17 mouse cellular contexts compared by ENCODE assay signal in the genomic region with DNA sequence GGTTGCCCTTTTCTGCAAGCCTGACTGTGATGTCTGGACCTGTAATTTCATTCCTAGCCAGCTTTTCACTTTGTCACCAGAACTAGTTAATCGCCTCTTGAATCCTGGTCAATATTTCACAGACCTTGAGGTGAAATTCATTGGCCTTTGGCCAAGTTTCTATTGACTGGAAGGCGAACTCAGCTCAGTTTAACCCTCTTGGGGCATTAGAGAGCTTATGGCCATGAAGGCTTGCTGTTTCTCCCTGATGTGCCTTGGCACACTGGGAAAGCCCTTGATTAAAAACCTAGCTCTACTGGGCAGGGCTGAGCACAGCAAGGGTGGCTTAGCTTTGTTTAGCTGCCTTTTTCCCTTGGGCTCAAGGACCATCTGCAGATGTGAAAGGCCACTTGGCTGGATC.
DNase-seq lines count a peak whose midpoint lies in the region; ATAC-seq and TF ChIP-seq lines count a peak whose summit lies in the region.
"Had no signal": no experiment of that assay in that cellular context is flagged by ENCODE, and none has a peak within 500 bp of the region (broad histone marks: within the 10 kb centered on the region; RNA-seq: fewer than 3 reads in every experiment).

No protein-coding gene starts in this region.

- no peak overlapping the region for H3K4me3 ChIP-seq in heart, adult 2 months
- H3K4me3 ChIP-seq in midbrain, embryonic 13.5 days (replicated peaks) = no peak overlapping the region
- no peak overlapping the region for H3K4me3 ChIP-seq in midbrain, embryonic 16.5 days (ENCODE audit: low read depth, low read length)
- H3K4me3 ChIP-seq in gastrocnemius, adult 2 months = no peak overlapping the region
- H3K4me3 ChIP-seq: embryonic facial prominence, embryonic 13.5 days; midbrain, embryonic 15.5 days had no signal

- 48% methylated on average over 2 of the region's 2 CpGs for WGBS in heart, adult 2 months
- 79% methylated on average over 2 of the region's 2 CpGs for WGBS in midbrain, embryonic 13.5 days
- whole genome bisulfite sequencing in midbrain, embryonic 16.5 days = 75% methylated on average over 2 of the region's 2 CpGs

- no peak for TF ChIP-seq CTCF in heart, adult 2 months (IDR thresholded peaks at IDR 0.05)
- TF ChIP-seq CTCF in gastrocnemius, adult 2 months (IDR thresholded peaks at IDR 0.05) = no peak

- ATAC-seq in midbrain, embryonic 13.5 days = peak; percentile 27; the same call in 1 of the 2 replicates
- ATAC-seq in midbrain, embryonic 16.5 days = no peak
- ATAC-seq: midbrain, embryonic 15.5 days had no signal

- no peak for TF ChIP-seq POLR2A in heart, adult 2 months (IDR thresholded peaks at IDR 0.05; ENCODE audit: insufficient read depth, low read depth, low read length)

- H3K9me3 ChIP-seq in midbrain, embryonic 13.5 days = no peaks in the 10 kb centered on the region
- no peaks in the 10 kb centered on the region for H3K9me3 ChIP-seq in midbrain, embryonic 16.5 days (replicated peaks; ENCODE audit: control insufficient read depth, low read length, poor library complexity, severe bottlenecking)
- H3K9me3 ChIP-seq: embryonic facial prominence, embryonic 13.5 days; midbrain, embryonic 15.5 days had no signal

- H3K9ac ChIP-seq in heart, adult 2 months (ENCODE audit: low read depth, low read length) = no peak overlapping the region
- H3K9ac ChIP-seq in midbrain, embryonic 13.5 days (replicated peaks) = no peak overlapping the region
- no peak overlapping the region for H3K9ac ChIP-seq in midbrain, embryonic 16.5 days (ENCODE audit: low read depth, low read length)
- H3K9ac ChIP-seq: embryonic facial prominence, embryonic 13.5 days; midbrain, embryonic 15.5 days had no signal

- no peaks in the 10 kb centered on the region for H3K4me1 ChIP-seq in heart, adult 2 months (ENCODE audit: control insufficient read depth, insufficient read depth, low read length)
- H3K4me1 ChIP-seq in midbrain, embryonic 13.5 days (replicated peaks) = peaks cover 4% of the 10 kb centered on the region; the same call in 1 of the 2 replicates
- H3K4me1 ChIP-seq in midbrain, embryonic 16.5 days (ENCODE audit: control insufficient read depth, insufficient read depth, low read length) = 0 out of 2 replicates have a peak, but pooled peaks cover 3% of the 10 kb centered on the region
- H3K4me1 ChIP-seq: embryonic facial prominence, embryonic 13.5 days had no signal

- no peaks in the 10 kb centered on the region for H3K79me2 ChIP-seq in heart, adult 2 months (replicated peaks; ENCODE audit: control insufficient read depth, insufficient read depth, low read length)

- DNase-seq in heart, adult 11 months = peak; percentile 49
- no peak for DNase-seq in heart, adult 2 months
- peak; percentile 50 to 70 for DNase-seq in kidney, adult 8-10 months
- DNase-seq in kidney, postnatal 36 days = peak; percentile 33 to 74
- DNase-seq in gastrocnemius, adult 2 months = no peak
- DNase-seq in spleen, postnatal 10 days (ENCODE audit: low spot score in 2 of 2) = no peak
- DNase-seq: adrenal gland, postnatal 10 days; cerebellum, adult 8-10 months; gastrocnemius, postnatal 10 days; left cerebral cortex, postnatal 4 days; lung, adult 2 months; lung, postnatal 4 days; right cerebral cortex, postnatal 25 days had no signal

- no peak overlapping the region for H3K4me2 ChIP-seq in midbrain, embryonic 13.5 days (replicated peaks)
- H3K4me2 ChIP-seq in midbrain, embryonic 16.5 days (ENCODE audit: low read length) = no peak overlapping the region
- H3K4me2 ChIP-seq: embryonic facial prominence, embryonic 13.5 days; midbrain, embryonic 15.5 days had no signal

- no peaks in the 10 kb centered on the region for H3K27me3 ChIP-seq in heart, adult 2 months (ENCODE audit: control insufficient read depth, insufficient read depth, low read length)
- no peaks in the 10 kb centered on the region for H3K27me3 ChIP-seq in midbrain, embryonic 13.5 days
- H3K27me3 ChIP-seq in midbrain, embryonic 16.5 days (ENCODE audit: control insufficient read depth, insufficient read depth, low read depth, low read length) = no peaks in the 10 kb centered on the region
- H3K27me3 ChIP-seq: embryonic facial prominence, embryonic 13.5 days; midbrain, embryonic 15.5 days had no signal

- no peaks in the 10 kb centered on the region for H3K36me3 ChIP-seq in heart, adult 2 months (ENCODE audit: control insufficient read depth, insufficient read depth, low read length)
- H3K36me3 ChIP-seq in midbrain, embryonic 13.5 days = no peaks in the 10 kb centered on the region
- H3K36me3 ChIP-seq in midbrain, embryonic 16.5 days (ENCODE audit: control insufficient read depth, insufficient read depth, low read length) = no peaks in the 10 kb centered on the region
- H3K36me3 ChIP-seq: embryonic facial prominence, embryonic 13.5 days; midbrain, embryonic 15.5 days had no signal

- intact Hi-C loops in heart, adult 2 months (cut with DNase I) = no loop called here
- intact Hi-C loops in gastrocnemius, adult 2 months (cut with DNase I) = no loop called here

- TF ChIP-seq EP300 in heart, adult 2 months (IDR thresholded peaks at IDR 0.05; ENCODE audit: insufficient read depth, low read depth, low read length) = no peak

- no peak overlapping the region for H3K27ac ChIP-seq in heart, adult 2 months
- H3K27ac ChIP-seq in midbrain, embryonic 13.5 days = no peak overlapping the region
- no peak overlapping the region for H3K27ac ChIP-seq in midbrain, embryonic 16.5 days (ENCODE audit: low read length)
- no peak overlapping the region for H3K27ac ChIP-seq in gastrocnemius, adult 2 months
- H3K27ac ChIP-seq: embryonic facial prominence, embryonic 13.5 days; midbrain, embryonic 15.5 days had no signal

Comparison
In these comparisons a context has a peak if more than half of its experiments do, and no peak if none do; other contexts are left out.
1. DNase-seq: peak in heart, adult 11 months (single experiment), kidney, adult 8-10 months (2 of 2) and kidney, postnatal 36 days (2 of 2); none in heart, adult 2 months (0 of 2), gastrocnemius, adult 2 months (single experiment) and spleen, postnatal 10 days (0 of 2).